Mouse (Mus musculus) lung, adult 2 months (tissue): ENCODE measurements around the gene Pvalb.

Experiments used
- CTCF ChIP-seq: fragments of 200-500 bp; IDR thresholded peaks from 2 replicates; pipeline ENCODE4 v1.5.1; 2011; ENCODE audit warnings: mild to moderate bottlenecking, low read length, control low read depth; ENCODE audit not compliant: insufficient read depth
- POLR2A ChIP-seq: fragments of 200-500 bp; IDR thresholded peaks from 2 replicates; pipeline ENCODE4 v1.6.1; 2011; ENCODE audit warnings: low read depth, mild to moderate bottlenecking, control low read depth, low read length, borderline replicate concordance; ENCODE audit errors: extremely low read depth

GRCm38 (mm10) chr15:78157330-78157729, 48.9 kb downstream of the Pvalb start:
- TF ChIP-seq CTCF (no peak), POLR2A (no peak)
